ENCODE assay signal across 30 mouse cellular contexts in the genomic region with DNA sequence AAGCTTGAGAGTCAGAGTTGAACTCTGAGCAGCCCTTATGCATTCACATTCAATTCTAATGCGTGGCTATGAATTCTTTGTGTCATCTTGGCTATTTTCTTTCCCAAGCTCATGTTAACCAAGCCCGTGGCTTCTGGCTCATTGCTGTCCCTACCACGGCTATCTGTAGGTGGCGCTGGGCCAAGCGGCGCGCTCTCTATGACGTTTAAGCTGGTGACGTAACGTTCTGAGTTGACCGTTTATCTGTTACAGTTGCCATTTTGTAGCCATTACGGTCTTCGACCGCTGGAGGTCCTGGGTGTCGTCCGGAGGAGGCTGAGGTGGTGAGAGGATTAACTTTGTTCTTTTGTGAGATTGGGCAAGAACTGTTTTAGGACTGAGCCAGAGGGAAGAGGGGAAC. TPM values are rescaled to one million over a fixed set of nuclear protein-coding genes. Genes with fewer than 3 reads are reported as not detected.
DNase-seq lines count a peak whose midpoint lies in the region; TF ChIP-seq lines count a peak whose summit lies in the region.
"Had no signal": no experiment of that assay in that cellular context is flagged by ENCODE, and none has a peak within 500 bp of the region (broad histone marks: within the 10 kb centered on the region; RNA-seq: fewer than 3 reads in every experiment).

Gene Tex13c2 (plus strand): TSS at position 246 of the 400 bp plus-strand sequence.

- H3K36me3 ChIP-seq in E14TG2a.4 (ENCODE audit: insufficient read depth, low read length): no peaks in the 10 kb centered on the region
- no peaks in the 10 kb centered on the region for H3K36me3 ChIP-seq in ES-Bruce4 (ENCODE audit: control insufficient read depth, insufficient read depth, low read length, poor library complexity, severe bottlenecking)
- H3K36me3 ChIP-seq in testis, adult 2 months (ENCODE audit: control insufficient read depth, insufficient read depth, low read length): no peaks in the 10 kb centered on the region
- H3K36me3 ChIP-seq: embryonic facial prominence, embryonic 12.5 days; embryonic facial prominence, embryonic 15.5 days; forebrain, embryonic 15.5 days; heart, embryonic 13.5 days had no signal

- no peak for TF ChIP-seq POLR2A in ES-Bruce4 (IDR thresholded peaks at IDR 0.05; ENCODE audit: insufficient read depth, low read length)
- peak; percentile 60; the same call in 1 of the 2 replicates for TF ChIP-seq POLR2A in testis, adult 2 months (IDR thresholded peaks at IDR 0.05; ENCODE audit: control insufficient read depth, low read depth, low read length)

- DNase-seq in R1 (ENCODE audit: low read depth, low spot score): peak; percentile 79
- DNase-seq in liver: no peak
- DNase-seq in right cerebral cortex, postnatal 10 days (ENCODE audit: low spot score in 2 of 2): no peak
- no peak for DNase-seq in gastrocnemius, adult 18-20 months (ENCODE audit: low spot score)
- DNase-seq in heart, adult 18-20 months: no peak
- DNase-seq: adrenal gland, adult 8-10 months; adrenal gland, postnatal 25 days; cerebellum, postnatal 10 days; gastrocnemius, postnatal 10 days; gastrocnemius, postnatal 36 days; heart, postnatal 14 days; heart, postnatal 4 days; kidney, adult 2 months had no signal

- H3K27me3 ChIP-seq in E14TG2a.4 (ENCODE audit: insufficient read depth, low read length) (peaks cover 5% of the 10 kb centered on the region; the same call in 1 of the 2 replicates), ES-Bruce4 (ENCODE audit: control insufficient read depth, insufficient read depth, low read length, poor library complexity, severe bottlenecking) (no peaks in the 10 kb centered on the region)
- H3K27me3 ChIP-seq in testis, adult 2 months (ENCODE audit: control insufficient read depth, insufficient read depth, low read length): no peaks in the 10 kb centered on the region
- H3K27me3 ChIP-seq: embryonic facial prominence, embryonic 12.5 days; embryonic facial prominence, embryonic 15.5 days; forebrain, embryonic 15.5 days; heart, embryonic 13.5 days had no signal

- H3K4me1 ChIP-seq in E14TG2a.4 (replicated peaks; ENCODE audit: low read depth, low read length) (no peaks in the 10 kb centered on the region), ES-Bruce4 (ENCODE audit: control insufficient read depth, insufficient read depth, low read length) (no peaks in the 10 kb centered on the region)
- H3K4me1 ChIP-seq in testis, adult 2 months (ENCODE audit: control insufficient read depth, insufficient read depth, low read length): no peaks in the 10 kb centered on the region
- H3K4me1 ChIP-seq: embryonic facial prominence, embryonic 12.5 days; embryonic facial prominence, embryonic 15.5 days; forebrain, embryonic 15.5 days; heart, embryonic 13.5 days had no signal

- no peaks in the 10 kb centered on the region; the same call in 1 of the 2 replicates for H3K9me3 ChIP-seq in E14TG2a.4 (ENCODE audit: low read length)
- no peaks in the 10 kb centered on the region; the same call in 1 of the 2 replicates for H3K9me3 ChIP-seq in ES-Bruce4 (replicated peaks; ENCODE audit: control insufficient read depth, insufficient read depth, low read length, poor library complexity, severe bottlenecking)
- H3K9me3 ChIP-seq: embryonic facial prominence, embryonic 12.5 days; embryonic facial prominence, embryonic 15.5 days; forebrain, embryonic 15.5 days had no signal

- no peak within 1 kb of the TSS for H3K27ac ChIP-seq in ES-Bruce4 (ENCODE audit: insufficient read depth, low read length)
- H3K27ac ChIP-seq in testis, adult 2 months (ENCODE audit: control insufficient read depth, insufficient read depth, low read depth, low read length): peak within 1 kb of the TSS; percentile 88
- H3K27ac ChIP-seq: embryonic facial prominence, embryonic 12.5 days; embryonic facial prominence, embryonic 15.5 days; forebrain, embryonic 15.5 days; heart, embryonic 13.5 days; hindbrain, embryonic 14.5 days; hindbrain, postnatal 0 days had no signal

- TF ChIP-seq CTCF in E14TG2a.4 (conservative IDR thresholded peaks at IDR 0.05; ENCODE audit: low read length) (peak; percentile 20; the same call in 1 of the 2 replicates), ES-Bruce4 (IDR thresholded peaks at IDR 0.05; ENCODE audit: low read depth, low read length) (peak; percentile 27)
- no peak for TF ChIP-seq CTCF in testis, adult 2 months (IDR thresholded peaks at IDR 0.05; ENCODE audit: control insufficient read depth, insufficient read depth, insufficient replicate concordance, low read depth, low read length)

- H3K4me3 ChIP-seq in E14TG2a.4 (replicated peaks; ENCODE audit: low read length) (peak within 1 kb of the TSS; percentile 23; the same call in 1 of the 2 replicates), ES-Bruce4 (ENCODE audit: low read depth, low read length) (no peak within 1 kb of the TSS)
- H3K4me3 ChIP-seq in testis, adult 2 months (ENCODE audit: control insufficient read depth, low read depth, low read length): peak within 1 kb of the TSS; percentile 83
- H3K4me3 ChIP-seq: embryonic facial prominence, embryonic 12.5 days; embryonic facial prominence, embryonic 15.5 days; forebrain, embryonic 15.5 days; heart, embryonic 13.5 days had no signal

- no peak within 1 kb of the TSS for H3K9ac ChIP-seq in ES-Bruce4 (ENCODE audit: low read depth, poor library complexity, severe bottlenecking)
- H3K9ac ChIP-seq: embryonic facial prominence, embryonic 12.5 days; embryonic facial prominence, embryonic 15.5 days; forebrain, embryonic 15.5 days; heart, embryonic 13.5 days; hindbrain, embryonic 14.5 days had no signal

- TF ChIP-seq EP300 in ES-Bruce4 (IDR thresholded peaks at IDR 0.05; ENCODE audit: insufficient read depth, low read depth, low read length): no peak

RNA-seq across cellular contexts. Expression of gene Tex13c2, which starts in this region (rescaled TPM):
- 0.33 and 0.37 TPM in 2 replicates for polyA plus RNA-seq in ES-Bruce4 (2011; ENCODE audit: insufficient read depth, insufficient read length, low read depth, missing spikeins)
- 5.2 and 5.3 TPM in 2 replicates for polyA plus RNA-seq in testis, adult 2 months (2012; rRNA removed)
- not detected for total RNA-seq in gastrocnemius, adult 18-20 months (2021)
- total RNA-seq in heart, adult 18-20 months (2021): not detected
- total RNA-seq: adrenal gland, adult 8-10 months; adrenal gland, postnatal 25 days; gastrocnemius, postnatal 10 days; gastrocnemius, postnatal 36 days; granulocyte monocyte progenitor cell, adult 5-6 weeks; heart, adult 8-10 months; heart, postnatal 14 days; heart, postnatal 4 days; hindbrain, postnatal 0 days had no signal
- polyA plus RNA-seq: brain, embryonic 14.5 days; C2C12; embryonic facial prominence, embryonic 12.5 days; embryonic facial prominence, embryonic 15.5 days; forebrain, embryonic 11.5 days; forebrain, embryonic 15.5 days; heart, embryonic 13.5 days; heart, embryonic 16.5 days; hindbrain, embryonic 11.5 days; hindbrain, embryonic 14.5 days; hindbrain, postnatal 0 days; intestine, embryonic 16.5 days; kidney, adult 2 months had no signal
